In the genomic region with DNA sequence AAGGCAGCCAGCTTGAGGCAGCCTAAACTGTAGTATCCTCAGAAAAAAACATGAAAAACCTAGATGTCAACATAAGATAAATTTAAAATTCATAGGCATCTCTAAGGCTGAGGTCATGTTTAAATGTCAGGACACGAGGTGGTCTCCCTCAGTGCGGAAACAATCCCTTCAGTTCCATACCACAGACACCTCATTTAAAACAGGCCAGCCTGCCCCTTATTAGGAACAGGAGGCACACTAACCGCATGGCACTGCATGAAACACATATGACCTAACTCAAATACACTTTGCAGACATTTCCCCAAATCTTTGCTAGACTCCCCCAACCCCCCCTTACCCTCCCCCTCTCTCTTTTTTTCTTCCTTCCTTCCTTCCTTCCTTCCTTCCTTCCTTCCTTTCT, we compare ENCODE assay signal across 15 mouse cellular contexts. TPM values are rescaled to one million over a fixed set of nuclear protein-coding genes. Genes with fewer than 3 reads are reported as not detected.
DNase-seq lines count a peak whose midpoint lies in the region; ATAC-seq and TF ChIP-seq lines count a peak whose summit lies in the region.
"Had no signal": no experiment of that assay in that cellular context is flagged by ENCODE, and none has a peak within 500 bp of the region (broad histone marks: within the 10 kb centered on the region; RNA-seq: fewer than 3 reads in every experiment).

No protein-coding gene starts in this region.

- in situ Hi-C loops in ES-E14 (cut with MboI; ENCODE audit: low sequenced_read_pairs in 2 of 2, unreplicated experiment in 2 of 2) = no loop called here

- peaks cover 32 to 35% of the 10 kb centered on the region in 2 experiments for H3K4me1 ChIP-seq in ES-E14 (ENCODE audit: control insufficient read depth in 2 of 2, insufficient read depth in 2 of 2, low read length in 2 of 2, poor library complexity in 1 of 2)
- H3K4me1 ChIP-seq in embryonic facial prominence, embryonic 13.5 days = peaks cover 32% of the 10 kb centered on the region
- peaks cover 45% of the 10 kb centered on the region for H3K4me1 ChIP-seq in midbrain, embryonic 13.5 days (replicated peaks)

- H3K36me3 ChIP-seq in ES-E14 (ENCODE audit: control insufficient read depth, insufficient read depth, low read length, poor library complexity, severe bottlenecking) = peaks cover 2% of the 10 kb centered on the region; the same call in 1 of the 2 replicates
- peaks cover 19% of the 10 kb centered on the region for H3K36me3 ChIP-seq in embryonic facial prominence, embryonic 13.5 days
- no peaks in the 10 kb centered on the region for H3K36me3 ChIP-seq in midbrain, embryonic 13.5 days

- no peaks in the 10 kb centered on the region for H3K27me3 ChIP-seq in embryonic facial prominence, embryonic 13.5 days
- no peaks in the 10 kb centered on the region for H3K27me3 ChIP-seq in midbrain, embryonic 13.5 days

- no peak overlapping the region for H3K4me3 ChIP-seq in layer of hippocampus, adult 2 months
- H3K4me3 ChIP-seq in ES-E14 (ENCODE audit: insufficient read depth in 1 of 2, low read depth in 1 of 2, low read length in 2 of 2, poor library complexity in 1 of 2, severe bottlenecking in 1 of 2) = no peak overlapping the region
- no peak overlapping the region for H3K4me3 ChIP-seq in embryonic facial prominence, embryonic 13.5 days
- H3K4me3 ChIP-seq in midbrain, embryonic 13.5 days (replicated peaks) = no peak overlapping the region
- H3K4me3 ChIP-seq: myocyte had no signal

- DNase-seq in layer of hippocampus, adult 2 months (ENCODE audit: low spot score in 2 of 2) = no peak
- DNase-seq in layer of hippocampus, postnatal 25 days (ENCODE audit: extremely low spot score in 1 of 2, low spot score in 1 of 2) = no peak
- DNase-seq in ES-E14 (ENCODE audit: low read depth, low spot score) = no peak
- DNase-seq in retina, postnatal 1 day = no peak
- no peak for DNase-seq in yolk sac, embryonic 10.5 days (ENCODE audit: low spot score)
- DNase-seq: cerebellum, postnatal 36 days; heart, postnatal 14 days; kidney, postnatal 10 days; liver; lung, adult 18-20 months had no signal

- peak overlapping the region; percentile 60; the same call in 1 of the 2 replicates for H3K27ac ChIP-seq in layer of hippocampus, adult 2 months
- H3K27ac ChIP-seq in ES-E14 (ENCODE audit: insufficient read depth, low read depth, low read length, poor library complexity, severe bottlenecking) = peak overlapping the region; percentile 98
- H3K27ac ChIP-seq in embryonic facial prominence, embryonic 13.5 days = 0 out of 2 replicates have a peak overlapping the region, but pooled peaks have one; percentile 69
- H3K27ac ChIP-seq in midbrain, embryonic 13.5 days = peak overlapping the region; percentile 80; the same call in 1 of the 2 replicates

- 26% methylated on average over 3 of the region's 3 CpGs for WGBS in embryonic facial prominence, embryonic 13.5 days
- WGBS in midbrain, embryonic 13.5 days = 45% methylated on average over 3 of the region's 3 CpGs

- H3K9ac ChIP-seq in ES-E14 (ENCODE audit: insufficient read depth, low read depth, low read length, poor library complexity, severe bottlenecking) = no peak overlapping the region; the same call in 1 of the 2 replicates
- H3K9ac ChIP-seq in embryonic facial prominence, embryonic 13.5 days = no peak overlapping the region
- no peak overlapping the region for H3K9ac ChIP-seq in midbrain, embryonic 13.5 days (replicated peaks)

- no peaks in the 10 kb centered on the region for H3K9me3 ChIP-seq in ES-E14 (ENCODE audit: control insufficient read depth, insufficient read depth, low read depth, low read length)
- H3K9me3 ChIP-seq in embryonic facial prominence, embryonic 13.5 days = no peaks in the 10 kb centered on the region
- H3K9me3 ChIP-seq in midbrain, embryonic 13.5 days = no peaks in the 10 kb centered on the region

- H3K4me2 ChIP-seq in embryonic facial prominence, embryonic 13.5 days = no peak overlapping the region
- no peak overlapping the region for H3K4me2 ChIP-seq in midbrain, embryonic 13.5 days (replicated peaks)

- ATAC-seq in embryonic facial prominence, embryonic 13.5 days (ENCODE audit: insufficient number of reproducible peaks, insufficient read depth, low FRiP score, low TSS enrichment, low read depth) = no peak
- no peak for ATAC-seq in midbrain, embryonic 13.5 days
- ATAC-seq: intestine, postnatal 0 days had no signal

- TF ChIP-seq CTCF in layer of hippocampus, adult 2 months (conservative IDR thresholded peaks at IDR 0.05) = no peak

TF ChIP-seq in ES-E14, 5 proteins besides CTCF, POLR2A, EP300 and RAD21:
- TF ChIP-seq MAFK (IDR thresholded peaks at IDR 0.05; ENCODE audit: insufficient read depth, low read depth, low read length) (no peak), ZNF384 (IDR thresholded peaks at IDR 0.05; ENCODE audit: low read depth, low read length) (no peak), HCFC1 (IDR thresholded peaks at IDR 0.05; ENCODE audit: borderline replicate concordance, insufficient read depth, low read length) (no peak), ZC3H11A (IDR thresholded peaks at IDR 0.05; ENCODE audit: borderline replicate concordance, low read depth, low read length) (no peak), CHD2 (IDR thresholded peaks at IDR 0.05; ENCODE audit: low read depth, low read length) (no peak)

RNA-seq across cellular contexts. Expression of a gene that starts 44.9 kb away (rescaled TPM):
- 10 to 100 TPM; 66.1 to 69.7 TPM for total RNA-seq in layer of hippocampus, adult 2 months (2021)
- 10 to 100 TPM; 66.2 to 66.8 TPM for total RNA-seq in layer of hippocampus, postnatal 25 days (2021)
- total RNA-seq in ES-E14 (2012; rRNA removed) = 52.9 and 72.6 TPM in 2 replicates
- polyA plus RNA-seq in embryonic facial prominence, embryonic 13.5 days (2015; fragmentation: Nextera tagmentation; extraction: Ambion mirVana) = 35.6 and 37.3 TPM in 2 replicates
- 48.7 and 55.0 TPM in 2 replicates for polyA plus RNA-seq in midbrain, embryonic 13.5 days (2015; fragmentation: Nextera tagmentation; extraction: Ambion mirVana)
- total RNA-seq: granulocyte monocyte progenitor cell, adult 5-6 weeks had no signal
